Mouse (Mus musculus) midbrain, embryonic 11.5 days (tissue): ENCODE results near the gene Tgfb2. TPM values are rescaled to one million over a fixed set of nuclear protein-coding genes. Genes with fewer than 3 reads are reported as not detected.

Source experiments
- ATAC-seq: fragments of 200-750 bp; cut with Nextera tagmentation; 2 replicates; pipeline ENCODE4 v1.8.0; 2017; ENCODE audit warnings: moderate TSS enrichment, moderate library complexity; ENCODE audit not compliant: low FRiP score
- DNase-seq: peaks from one replicate; pipeline ENCODE4 v3.0.0; 2015; ENCODE audit warnings: low spot score; ENCODE audit errors: missing footprints
- H3K27ac ChIP-seq: fragments of 300-500 bp; sonication (generic); 2 replicates; pipeline ENCODE4 v1.5.1; 2014; ENCODE audit warnings: low read depth, low read length
- H3K27me3 ChIP-seq: fragments of 300-500 bp; sonication (generic); 2 replicates; pipeline ENCODE4 v1.6.1; 2014; ENCODE audit warnings: mild to moderate bottlenecking, low read length, moderate library complexity, mixed read lengths; ENCODE audit not compliant: control insufficient read depth, insufficient read depth
- H3K36me3 ChIP-seq: fragments of 300-500 bp; sonication (generic); 2 replicates; pipeline ENCODE4 v1.6.1; 2014; ENCODE audit warnings: mild to moderate bottlenecking, low read length, moderate library complexity, mixed read lengths; ENCODE audit not compliant: control insufficient read depth, insufficient read depth
- H3K4me1 ChIP-seq: fragments of 300-500 bp; sonication (generic); 2 replicates; pipeline ENCODE4 v1.6.1; 2014; ENCODE audit warnings: low read length; ENCODE audit not compliant: control insufficient read depth, insufficient read depth
- H3K4me2 ChIP-seq: fragments of 300-500 bp; sonication (generic); 2 replicates; pipeline ENCODE4 v1.6.1; 2014; ENCODE audit warnings: mild to moderate bottlenecking, moderate library complexity
- H3K4me3 ChIP-seq: fragments of 300-500 bp; sonication (generic); 2 replicates; pipeline ENCODE4 v1.5.1; 2014; ENCODE audit warnings: low read depth, low read length
- H3K9ac ChIP-seq: fragments of 300-500 bp; sonication (generic); 2 replicates; pipeline ENCODE4 v1.6.1; 2014; ENCODE audit warnings: low read length
- H3K9me3 ChIP-seq: fragments of 300-500 bp; sonication (generic); 2 replicates; pipeline ENCODE4 v1.6.1; 2016; ENCODE audit warnings: low read length; ENCODE audit not compliant: control insufficient read depth
- WGBS: fragments of 180-500 bp; shearing (Covaris S2); extraction: QIAGEN DNeasy Blood & Tissue Kit; methylation state at CpG from one replicate; pipeline ENCODE4 v1.1.7; 2014; 5-methylcytosine and 5-hydroxymethylcytosine counted together
- polyA plus RNA-seq: library from polyadenylated mRNA; unstranded; fragments of >200 nt; fragmentation: Nextera tagmentation; extraction: Ambion mirVana; gene quantifications from 2 replicates; pipeline ENCODE4 v1.2.1, GENCODE M21; 2014

The Tgfb2 gene
- polyA plus RNA-seq, 1 experiment from 2014 or later, result 11.9 TPM

- Histone ChIP-seq H3K4me3 (no peak overlapping the region), H3K27ac (no peak overlapping the region), H3K4me2 (no peak overlapping the region), H3K4me1 (peaks cover 10% of the 10 kb centered on the region; the same call in 1 of the 2 replicates), H3K36me3 (no peaks in the 10 kb centered on the region), H3K9ac (no peak overlapping the region), H3K27me3 (no peaks in the 10 kb centered on the region), H3K9me3 (no peaks in the 10 kb centered on the region)
- ATAC-seq, result 0 out of 2 replicates have a peak, but pooled peaks have one; percentile 12
- peak; percentile 81 for DNase-seq
- 86% methylated on average over 5 of the region's 5 CpGs for WGBS
Observed at GRCm38 (mm10) chr1:186610481-186610880, 95.3 kb downstream of the Tgfb2 start.

- H3K4me2 ChIP-seq, result peak overlapping the region; percentile 11; the same call in 1 of the 2 replicates
- peak overlapping the region; percentile 20 for H3K9ac ChIP-seq
- H3K36me3 ChIP-seq, result no peaks in the 10 kb centered on the region
- peak; percentile 87 for ATAC-seq
- no peaks in the 10 kb centered on the region for H3K27me3 ChIP-seq
- WGBS, result 6% methylated on average over 8 of the region's 10 CpGs
- no peak overlapping the region for H3K27ac ChIP-seq
- H3K9me3 ChIP-seq, result no peaks in the 10 kb centered on the region
- no peak overlapping the region for H3K4me3 ChIP-seq
- DNase-seq, result peak; percentile 87
- peaks cover 10% of the 10 kb centered on the region; the same call in 1 of the 2 replicates for H3K4me1 ChIP-seq
Observed at GRCm38 (mm10) chr1:186609793-186610233, 96.0 kb downstream of the Tgfb2 start.

- WGBS, result 91% methylated on average over 3 of the region's 3 CpGs
- no peak overlapping the region for H3K4me2 ChIP-seq
Observed at GRCm38 (mm10) chr1:186608116-186608515, 97.7 kb downstream of the Tgfb2 start.

GRCm38 (mm10) chr1:186605635-186606034 is 100.2 kb downstream of the Tgfb2 start:
- ATAC-seq (no peak), DNase-seq (no peak)
- WGBS, result 69% methylated on average over 2 of the region's 2 CpGs
- no peak overlapping the region for H3K27ac ChIP-seq
- no peak overlapping the region for H3K4me2 ChIP-seq
- H3K9me3 ChIP-seq, result no peaks in the 10 kb centered on the region
- no peaks in the 10 kb centered on the region for H3K27me3 ChIP-seq
- peaks cover 10% of the 10 kb centered on the region; the same call in 1 of the 2 replicates for H3K4me1 ChIP-seq
- no peak overlapping the region for H3K4me3 ChIP-seq
- H3K36me3 ChIP-seq, result no peaks in the 10 kb centered on the region
- no peak overlapping the region for H3K9ac ChIP-seq

More at GRCm38 (mm10) chr1:186608116-186608515, 97.7 kb downstream of the Tgfb2 start:
- ATAC-seq (no peak), DNase-seq (no peak)
- Histone ChIP-seq H3K27ac (no peak overlapping the region), H3K4me3 (no peak overlapping the region), H3K9ac (no peak overlapping the region), H3K4me1 (peaks cover 10% of the 10 kb centered on the region; the same call in 1 of the 2 replicates), H3K27me3 (no peaks in the 10 kb centered on the region), H3K36me3 (no peaks in the 10 kb centered on the region), H3K9me3 (no peaks in the 10 kb centered on the region)

GRCm38 (mm10) chr1:186604124-186604523 is 101.7 kb downstream of the Tgfb2 start:
- no peaks in the 10 kb centered on the region for H3K4me1 ChIP-seq
- H3K9ac ChIP-seq, result no peak overlapping the region
- no peak overlapping the region for H3K27ac ChIP-seq
- ATAC-seq (no peak), DNase-seq (no peak)
- H3K36me3 ChIP-seq, result no peaks in the 10 kb centered on the region
- no peak overlapping the region for H3K4me2 ChIP-seq
- H3K4me3 ChIP-seq, result no peak overlapping the region
- WGBS, result 90% methylated on average over 5 of the region's 5 CpGs
- H3K27me3 ChIP-seq, result no peaks in the 10 kb centered on the region
- H3K9me3 ChIP-seq, result no peaks in the 10 kb centered on the region

- WGBS, result 77% methylated on average over 2 of the region's 2 CpGs
Observed at GRCm38 (mm10) chr1:186588226-186588625, 117.6 kb downstream of the Tgfb2 start.

GRCm38 (mm10) chr1:186587065-186587804 is 118.6 kb downstream of the Tgfb2 start:
- WGBS, result 89% methylated on average over 8 of the region's 8 CpGs

More at GRCm38 (mm10) chr1:186588226-186588625, 117.6 kb downstream of the Tgfb2 start:
- H3K4me3 ChIP-seq, result no peak overlapping the region
- H3K27ac ChIP-seq, result no peak overlapping the region
- H3K4me1 ChIP-seq, result no peaks in the 10 kb centered on the region
- H3K9ac ChIP-seq, result no peak overlapping the region
- H3K4me2 ChIP-seq, result no peak overlapping the region
- no peaks in the 10 kb centered on the region for H3K27me3 ChIP-seq
- ATAC-seq (no peak), DNase-seq (no peak)
- no peaks in the 10 kb centered on the region for H3K9me3 ChIP-seq
- H3K36me3 ChIP-seq, result no peaks in the 10 kb centered on the region

GRCm38 (mm10) chr1:186585571-186586164 is 120.1 kb downstream of the Tgfb2 start:
- DNase-seq, result no peak
- no peaks in the 10 kb centered on the region for H3K9me3 ChIP-seq
- H3K4me1 ChIP-seq, result no peaks in the 10 kb centered on the region
- H3K27ac ChIP-seq, result no peak overlapping the region
- 65% methylated on average over 2 of the region's 2 CpGs for WGBS
- no peak overlapping the region for H3K9ac ChIP-seq
- no peaks in the 10 kb centered on the region for H3K36me3 ChIP-seq
- no peak overlapping the region for H3K4me2 ChIP-seq
- no peak overlapping the region for H3K4me3 ChIP-seq
- no peak for ATAC-seq
- no peaks in the 10 kb centered on the region for H3K27me3 ChIP-seq

More at GRCm38 (mm10) chr1:186587065-186587804, 118.6 kb downstream of the Tgfb2 start:
- Histone ChIP-seq H3K27ac (no peak overlapping the region), H3K36me3 (no peaks in the 10 kb centered on the region), H3K4me2 (no peak overlapping the region), H3K9me3 (no peaks in the 10 kb centered on the region), H3K9ac (no peak overlapping the region), H3K4me3 (no peak overlapping the region), H3K4me1 (no peaks in the 10 kb centered on the region), H3K27me3 (no peaks in the 10 kb centered on the region)
- DNase-seq (no peak), ATAC-seq (no peak)

- H3K36me3 ChIP-seq, result no peaks in the 10 kb centered on the region
- DNase-seq (no peak), ATAC-seq (no peak)
- no peaks in the 10 kb centered on the region for H3K4me1 ChIP-seq
- no peaks in the 10 kb centered on the region for H3K9me3 ChIP-seq
- H3K27ac ChIP-seq, result no peak overlapping the region
- no peak overlapping the region for H3K9ac ChIP-seq
- H3K4me3 ChIP-seq, result no peak overlapping the region
- no peaks in the 10 kb centered on the region for H3K27me3 ChIP-seq
- H3K4me2 ChIP-seq, result no peak overlapping the region
Observed at GRCm38 (mm10) chr1:186583933-186584332, 121.9 kb downstream of the Tgfb2 start.
